Mouse (Mus musculus) megakaryocyte-erythroid progenitor cell, adult 5 weeks (primary cell): ENCODE measurements around the gene Psmb5. TPM values are rescaled to one million over a fixed set of nuclear protein-coding genes. Genes with fewer than 3 reads are reported as not detected.

ENCODE experiments used
- polyA plus RNA-seq: library from polyadenylated mRNA; stranded (reverse); fragments of >175 nt; gene quantifications from 2 replicates; pipeline ENCODE4 v1.2.3, GENCODE M21; 2012

Psmb5 gene
- polyA plus RNA-seq = 171 and 175 TPM in 2 replicates

GRCm38 (mm10) chr14:54617897-54618365 is at the start of gene Psmb5:
TSS of gene Psmb5 (minus strand) at chr14:54618022.

GRCm38 (mm10) chr14:54641305-54641969 is 23.6 kb upstream of the Psmb5 start, which contains the start of gene Cdh24:
TSS of gene Cdh24 (minus strand) at chr14:54641364.

GRCm38 (mm10) chr14:54640946-54641304 is 23.1 kb upstream of the Psmb5 start, which contains the start of gene Gm17606:
TSS of gene Gm17606 (plus strand) at chr14:54640952.

GRCm38 (mm10) chr14:54621133-54621532 is 3.3 kb upstream of the Psmb5 start, which contains the start of gene Psmb11:
TSS of gene Psmb11 (plus strand) at chr14:54621433.

GRCm38 (mm10) chr14:54605752-54606321 is 12.0 kb downstream of the Psmb5 start, which contains the start of gene 4931414P19Rik:
TSS of gene 4931414P19Rik (minus strand) at chr14:54605993.

GRCm38 (mm10) chr14:54577089-54577982 is 40.5 kb downstream of the Psmb5 start, which contains the start of gene Ajuba:
TSS of gene Ajuba (minus strand) at chr14:54577558.

Other genes with a start within 250 kb of the Psmb5 start
- 2.2 and 3.1 TPM in 2 replicates for gene Slc7a7, start 200.2 kb downstream of the Psmb5 start, polyA plus RNA-seq
- 960 and 1,112 TPM in 2 replicates for gene Mrpl52, start 191.1 kb downstream of the Psmb5 start, polyA plus RNA-seq
- gene Mmp14, start 186.4 kb downstream of the Psmb5 start, polyA plus RNA-seq = 20.3 and 22.5 TPM in 2 replicates
- 296 and 301 TPM in 2 replicates for gene Lrp10, start 153.9 kb downstream of the Psmb5 start, polyA plus RNA-seq
- gene Rem2, start 141.9 kb downstream of the Psmb5 start, polyA plus RNA-seq = 3.4 and 4.2 TPM in 2 replicates
- 273 and 283 TPM in 2 replicates for gene Prmt5, start 100.5 kb downstream of the Psmb5 start, polyA plus RNA-seq
- 99.9 and 102 TPM in 2 replicates for gene Haus4, start 63.4 kb downstream of the Psmb5 start, polyA plus RNA-seq
- gene Ajuba, start 40.5 kb downstream of the Psmb5 start, polyA plus RNA-seq = 1.2 and 1.8 TPM in 2 replicates
- 16.5 and 26.8 TPM in 2 replicates for gene 4931414P19Rik, start 12.0 kb downstream of the Psmb5 start, polyA plus RNA-seq
- 0.03 TPM in 1 of 2 replicates, not detected in the other for gene Psmb11, start 3.4 kb upstream of the Psmb5 start, polyA plus RNA-seq
- not detected in 2 replicates for gene Gm17606, start 22.9 kb upstream of the Psmb5 start, polyA plus RNA-seq
- 8.6 and 11.3 TPM in 2 replicates for gene Cdh24, start 23.3 kb upstream of the Psmb5 start, polyA plus RNA-seq
- gene 1700123O20Rik, start 68.2 kb upstream of the Psmb5 start, polyA plus RNA-seq = 97.6 and 115 TPM in 2 replicates
- 689 and 1,048 TPM in 2 replicates for gene Acin1, start 68.9 kb upstream of the Psmb5 start, polyA plus RNA-seq
- gene Gm29776, start 80.8 kb upstream of the Psmb5 start, polyA plus RNA-seq = 0.06 TPM in 1 of 2 replicates, not detected in the other
- gene Cebpe, start 94.2 kb upstream of the Psmb5 start, polyA plus RNA-seq = 125 and 136 TPM in 2 replicates
- 4.6 and 7.5 TPM in 2 replicates for gene Slc7a8, start 163.9 kb upstream of the Psmb5 start, polyA plus RNA-seq
- gene Rnf212b, start 196.1 kb upstream of the Psmb5 start, polyA plus RNA-seq = not detected in 2 replicates